Mouse (Mus musculus): Measurements from ENCODE around the gene Vmn1r42.
"Not testable (repeated sequence)": the region's sequence is repeated elsewhere in the genome, so short reads cannot be mapped to it uniquely, and the experiment has no call there.

Vmn1r42 gene

GRCm38 (mm10) chr6:89876313-89876712 is at the start of gene Vmn1r42, which contains the start of gene Vmn1r43:
Vmn1r42 (minus strand) TSS chr6:89876413.
Vmn1r43 (minus strand) TSS chr6:89876413.
- DNase-seq (ENCODE audit: low spot score): not testable (repeated sequence)

- no peak for DNase-seq (ENCODE audit: low spot score)
These were observed 7.6 kb upstream of the Vmn1r42 start for GRCm38 (mm10) chr6:89883812-89884211.

GRCm38 (mm10) chr6:89883360-89883759 is 7.1 kb upstream of the Vmn1r42 start, which contains the start of gene Vmn1r44:
Vmn1r44 (plus strand) TSS chr6:89883660.
- DNase-seq (ENCODE audit: low spot score): no peak

- DNase-seq (ENCODE audit: low spot score): no peak
These were observed 4.7 kb upstream of the Vmn1r42 start for GRCm38 (mm10) chr6:89880867-89881266.

GRCm38 (mm10) chr6:89876963-89877362 is 750 bp upstream of the Vmn1r42 start:
- no peak for DNase-seq (ENCODE audit: low spot score)

- no peak for DNase-seq (ENCODE audit: low spot score)
These were observed 8.2 kb downstream of the Vmn1r42 start for GRCm38 (mm10) chr6:89867976-89868375.

GRCm38 (mm10) chr6:89867276-89867675 is 8.9 kb downstream of the Vmn1r42 start:
- no peak for DNase-seq (ENCODE audit: low spot score)

GRCm38 (mm10) chr6:89863792-89864191 is 12.4 kb downstream of the Vmn1r42 start:
- no peak for DNase-seq (ENCODE audit: low spot score)

GRCm38 (mm10) chr6:89859839-89860238 is 16.4 kb downstream of the Vmn1r42 start:
- DNase-seq (ENCODE audit: low spot score): no peak

GRCm38 (mm10) chr6:89857552-89857951 is 18.7 kb downstream of the Vmn1r42 start:
- DNase-seq (ENCODE audit: low spot score): no peak
